Mouse (Mus musculus): ENCODE measurements around the gene Gm10642.

DNA sequence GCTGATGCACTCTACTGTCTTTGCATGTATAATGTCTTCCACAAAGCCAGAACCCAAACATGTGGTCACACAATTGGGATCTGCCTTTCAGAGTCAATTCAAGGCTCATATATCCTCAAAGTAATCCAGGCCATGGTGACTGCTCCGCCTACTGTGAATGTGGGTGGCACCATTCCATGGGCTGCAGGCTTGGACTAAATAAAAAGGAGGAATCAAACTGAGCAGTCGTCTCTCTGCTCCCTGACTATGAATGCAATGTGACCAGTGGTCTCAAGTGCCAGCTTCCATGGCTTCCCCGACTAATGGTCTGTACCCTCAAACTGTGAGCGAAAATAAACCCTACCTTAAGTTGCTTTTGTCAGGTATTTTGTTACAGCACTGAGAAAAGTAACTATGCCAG, 1.6 kb upstream of the Gm10642 start:
- no peak for TF ChIP-seq FLI1 (IDR thresholded peaks at IDR 0.05; ENCODE audit: low read length)
- TF ChIP-seq GATA1 (IDR thresholded peaks at IDR 0.05; ENCODE audit: borderline replicate concordance, low read length), result no peak
